Mouse (Mus musculus): ENCODE measurements at regions not wholly inside any gene's neighbourhood (a gene's known extent, or its start where the extent isn't known, plus 50 kb on each side); places are given as distances from the start of the nearest gene placed in this dataset.

GRCm38 (mm10) chr5:103326412-103326811 is 98.6 kb upstream of the Ptpn13 start:
- TF ChIP-seq USF1 (IDR thresholded peaks at IDR 0.05; ENCODE audit: low read depth, low read length) (no peak), CTCF (conservative IDR thresholded peaks at IDR 0.05 in 1 of 2, IDR thresholded peaks at IDR 0.05 in 1 of 2; ENCODE audit: low read depth in 2 of 2, low read length in 2 of 2) (no peak), HCFC1 (IDR thresholded peaks at IDR 0.05; ENCODE audit: low read depth, low read length) (no peak), ETS1 (conservative IDR thresholded peaks at IDR 0.05; ENCODE audit: low read depth, low read length) (no peak), JUN (IDR thresholded peaks at IDR 0.05; ENCODE audit: insufficient read depth, low read depth, low read length) (no peak), POLR2A (IDR thresholded peaks at IDR 0.05; ENCODE audit: low read depth, low read length) (no peak), E2F4 (IDR thresholded peaks at IDR 0.05; ENCODE audit: insufficient replicate concordance, low read depth, low read length) (no peak), RCOR1 (conservative IDR thresholded peaks at IDR 0.05; ENCODE audit: low read depth, low read length) (no peak), EP300 (IDR thresholded peaks at IDR 0.05; ENCODE audit: low read length) (no peak), JUND (conservative IDR thresholded peaks at IDR 0.05; ENCODE audit: low read depth, low read length) (no peak)

All from CH12.LX (cell line).